Mouse (Mus musculus) heart, postnatal 36 days (tissue): ENCODE results near the gene Col5a1. TPM values are rescaled to one million over a fixed set of nuclear protein-coding genes. Genes with fewer than 3 reads are reported as not detected.

Experiments used
- DNase-seq, 2 experiments: peaks; one replicate each; pipeline ENCODE4 v3.0.0; 2021 to 2022
- intact Hi-C: fragments of 180-260 bp; cut with DNase I; formaldehyde crosslinking; loops from one replicate; pipeline ENCODE4 v1.15.1; 2025
- total RNA-seq, 2 experiments: library from RNA; stranded (reverse); gene quantifications; 2 replicates each; pipeline ENCODE4 v1.2.3; 2021

The Col5a1 gene
- total RNA-seq: 10 to 100 TPM; 35.8 to 42.4 TPM

DNA sequence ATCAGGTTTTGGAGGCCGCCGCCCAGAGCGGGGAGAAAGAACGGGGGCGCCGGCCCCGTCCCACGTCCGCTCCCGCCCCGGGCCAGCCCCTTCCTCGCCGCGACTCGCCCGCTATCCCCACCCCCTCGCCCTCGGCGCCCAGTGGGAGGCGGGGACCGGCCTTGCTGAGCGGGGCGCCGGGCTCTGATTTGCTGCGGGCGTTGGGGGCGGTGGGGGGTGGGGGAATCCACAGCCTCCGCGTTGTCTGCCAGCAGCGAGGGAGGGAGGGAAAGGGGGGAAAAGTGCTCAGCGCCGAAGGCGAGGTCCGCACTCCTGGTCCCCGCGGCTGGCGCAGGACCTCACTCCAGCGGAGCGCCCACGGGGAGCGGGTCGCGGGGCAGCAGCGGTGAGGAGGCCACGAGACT, at the start of gene Col5a1:
Col5a1 (plus strand) TSS at position 278 of the 404 bp plus-strand sequence.
- DNase-seq: peak; percentile 80 to 82
- intact Hi-C loops: loop anchor here (5.0 kb wide), 1 partner anchor 334 kb away; no protein-coding TSS in a partner anchor

DNA sequence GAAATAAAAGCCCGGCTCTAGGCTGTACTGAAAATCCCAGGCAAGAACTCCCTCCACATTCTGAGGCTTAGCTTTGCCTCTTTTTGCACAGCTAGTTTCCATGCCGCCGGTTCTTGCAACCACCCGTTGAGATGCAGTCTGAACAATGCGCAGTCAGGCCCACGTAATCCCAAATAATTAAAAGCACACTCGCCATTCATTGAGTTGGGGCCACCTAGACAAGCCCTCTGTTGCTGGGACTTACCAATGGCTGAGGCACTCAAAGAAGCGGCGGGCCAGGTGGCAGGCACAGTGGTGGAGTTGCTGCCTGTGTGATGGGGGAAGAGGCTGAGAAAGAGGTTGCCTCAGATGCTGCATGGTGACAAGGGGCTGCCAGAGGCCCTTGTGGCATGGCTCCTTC, 48.1 kb upstream of the Col5a1 start:
- intact Hi-C loops: no loop called here

DNA sequence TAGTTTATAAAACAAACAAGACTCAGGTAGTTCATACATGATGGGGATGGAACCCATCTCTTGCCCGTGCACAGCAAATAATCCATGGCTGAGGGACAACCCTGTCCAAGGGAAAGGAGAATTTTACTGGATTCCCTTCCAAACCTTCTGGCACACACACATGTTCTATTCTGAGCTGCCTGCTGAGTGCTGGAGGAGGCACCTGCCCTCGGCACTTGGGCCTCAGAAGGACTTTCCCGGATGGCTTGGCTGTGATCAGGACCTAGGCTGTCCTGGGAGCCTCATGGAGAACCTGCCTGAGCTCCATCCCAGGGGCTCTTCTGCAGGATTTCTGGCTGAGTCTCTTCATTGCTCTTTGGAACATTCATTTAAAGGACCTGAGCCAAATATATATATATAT, 45.3 kb upstream of the Col5a1 start:
- intact Hi-C loops: no loop called here
- no peak for DNase-seq

More for the DNA sequence above, 48.1 kb upstream of the Col5a1 start:
- no peak for DNase-seq

DNA sequence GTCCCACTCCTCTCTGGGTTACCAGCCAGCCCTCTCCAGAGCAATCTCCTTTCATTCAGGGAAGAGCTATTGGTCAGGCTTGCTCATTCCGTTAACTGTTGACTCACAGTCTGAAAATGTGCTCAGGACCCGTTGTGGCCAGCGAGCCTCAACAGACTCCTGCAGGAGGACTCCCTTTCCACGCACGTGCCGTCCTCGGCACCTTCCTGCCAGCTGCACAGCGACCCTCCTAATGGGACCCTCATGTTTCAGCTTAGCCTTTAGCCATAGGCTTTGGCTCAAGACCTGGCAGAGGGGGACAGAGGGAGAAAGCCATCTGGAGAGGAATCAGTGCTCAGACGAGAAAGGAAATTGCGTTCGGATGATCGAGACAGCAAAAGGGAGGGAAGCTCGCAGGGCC, 43.3 kb upstream of the Col5a1 start:
- no peak for DNase-seq

DNA sequence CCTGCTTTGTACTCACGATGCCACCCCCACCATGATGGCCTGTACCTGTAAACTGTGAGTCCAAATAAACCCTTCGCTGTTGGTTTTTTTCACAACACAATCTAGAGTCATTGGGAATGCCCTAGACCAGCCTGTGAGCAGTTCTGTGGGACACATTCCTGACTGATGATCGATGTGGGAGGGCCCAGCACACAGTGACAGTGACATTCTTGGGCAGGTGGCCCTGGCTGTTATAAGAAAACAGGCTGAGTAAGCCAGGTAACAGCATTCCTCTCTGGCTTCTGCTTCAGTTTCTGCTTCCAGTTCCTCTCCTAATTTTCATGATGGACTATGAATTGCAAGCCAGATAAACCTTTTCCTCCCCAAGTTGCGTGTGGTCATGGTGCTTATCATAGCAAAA, 41.3 kb upstream of the Col5a1 start:
- DNase-seq: no peak
- intact Hi-C loops: no loop called here

More for the DNA sequence above, 43.3 kb upstream of the Col5a1 start:
- intact Hi-C loops: no loop called here

DNA sequence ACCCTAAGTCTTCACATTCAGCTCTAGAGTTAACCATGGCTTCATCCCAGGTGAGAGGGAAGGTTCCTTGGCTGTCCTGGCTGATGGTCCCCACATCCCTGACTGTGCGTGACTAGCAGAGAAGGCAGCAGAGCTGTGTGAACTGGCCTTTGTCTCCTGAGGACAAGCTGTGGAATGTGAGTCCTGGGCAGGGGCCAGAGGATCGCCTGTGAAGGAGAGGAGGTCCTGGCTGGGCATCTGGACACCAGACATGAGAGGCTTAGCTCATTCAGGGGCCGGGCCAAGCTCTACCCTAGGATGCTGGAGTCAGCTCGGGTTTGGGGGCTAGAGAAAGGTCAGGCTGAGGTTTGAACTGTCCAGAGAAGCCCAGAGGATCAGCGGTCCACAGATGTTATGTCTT, 39.2 kb upstream of the Col5a1 start:
- intact Hi-C loops: no loop called here
- peak; percentile 53 to 57 for DNase-seq

DNA sequence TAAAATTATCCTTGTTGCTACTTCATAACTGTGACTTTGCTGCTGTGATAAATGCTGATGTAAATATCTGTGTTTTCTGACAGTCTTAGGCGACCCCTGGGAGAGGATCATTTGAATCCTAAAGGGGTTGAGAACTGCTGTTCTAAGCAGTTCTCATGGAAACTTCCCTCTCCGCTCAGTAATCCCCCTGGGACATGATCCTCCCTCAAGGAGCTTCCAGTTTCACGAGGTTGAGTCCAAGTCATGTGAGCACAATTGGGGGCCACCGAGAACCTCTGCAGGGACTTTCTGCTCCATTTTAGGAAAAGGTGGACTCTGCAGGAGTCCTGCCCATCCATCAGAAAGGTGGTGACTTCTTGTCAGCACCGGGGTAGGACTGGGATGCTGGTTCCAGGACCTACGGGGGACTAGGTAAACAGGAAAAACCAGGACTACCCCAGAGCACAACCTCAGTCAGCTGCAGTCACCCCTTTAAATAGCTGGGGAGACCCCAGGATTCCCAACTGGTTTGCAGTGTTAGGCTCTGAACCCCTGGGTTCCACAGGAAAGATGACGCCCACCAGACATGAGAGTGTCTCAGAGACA, 38.3 kb upstream of the Col5a1 start:
- DNase-seq: peak in 1 of 2 experiments; percentile 22
- intact Hi-C loops: no loop called here

DNA sequence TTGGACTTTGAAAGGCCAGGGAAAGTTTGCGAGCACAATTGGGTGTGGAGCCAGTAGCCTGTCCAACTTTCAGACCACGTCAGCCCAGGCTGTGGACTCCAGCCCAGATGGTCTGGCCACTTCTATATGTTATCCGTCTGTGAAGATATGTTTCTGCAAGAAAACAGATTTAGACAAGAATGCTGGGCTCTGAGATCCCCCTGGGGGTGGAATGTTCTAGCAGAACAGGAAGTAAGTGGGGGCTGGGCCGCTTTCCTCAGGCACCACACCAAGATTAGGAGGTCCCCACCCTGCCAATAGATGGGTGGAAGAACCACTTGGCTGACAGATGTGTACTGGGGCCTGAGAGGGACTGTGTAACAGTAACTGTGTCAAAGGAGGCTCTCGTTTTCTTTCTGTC, 37.8 kb upstream of the Col5a1 start:
- peak; percentile 55 to 65 for DNase-seq
- intact Hi-C loops: no loop called here

DNA sequence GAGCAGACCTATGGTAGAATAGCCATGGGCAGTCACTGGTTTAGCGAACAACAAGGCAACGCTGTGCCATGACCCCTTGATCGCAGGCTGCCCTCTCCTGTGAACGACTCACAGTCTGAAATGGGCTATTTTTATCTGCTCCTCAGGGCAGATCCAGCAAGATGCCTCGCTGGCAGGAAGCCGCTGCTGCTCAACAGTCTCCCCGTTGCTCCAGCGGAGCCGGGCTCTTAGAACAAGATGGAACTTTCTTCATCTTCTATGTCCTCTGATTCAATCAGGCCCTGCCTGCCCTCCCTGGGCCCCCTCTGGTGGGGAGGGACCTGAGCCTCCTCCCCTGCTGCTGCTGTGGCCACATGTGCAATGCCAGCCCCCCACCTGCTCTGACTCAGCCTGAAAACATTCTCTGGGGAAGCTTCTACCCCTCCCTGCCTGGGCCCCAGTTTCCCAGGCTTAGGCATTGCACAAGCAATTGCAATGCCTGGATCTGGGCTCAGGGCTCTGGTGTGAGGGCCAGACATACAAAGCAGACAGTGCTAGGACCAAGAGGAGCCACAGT, 27.8 kb upstream of the Col5a1 start:
- intact Hi-C loops: no loop called here
- DNase-seq: peak; percentile 49 to 68

DNA sequence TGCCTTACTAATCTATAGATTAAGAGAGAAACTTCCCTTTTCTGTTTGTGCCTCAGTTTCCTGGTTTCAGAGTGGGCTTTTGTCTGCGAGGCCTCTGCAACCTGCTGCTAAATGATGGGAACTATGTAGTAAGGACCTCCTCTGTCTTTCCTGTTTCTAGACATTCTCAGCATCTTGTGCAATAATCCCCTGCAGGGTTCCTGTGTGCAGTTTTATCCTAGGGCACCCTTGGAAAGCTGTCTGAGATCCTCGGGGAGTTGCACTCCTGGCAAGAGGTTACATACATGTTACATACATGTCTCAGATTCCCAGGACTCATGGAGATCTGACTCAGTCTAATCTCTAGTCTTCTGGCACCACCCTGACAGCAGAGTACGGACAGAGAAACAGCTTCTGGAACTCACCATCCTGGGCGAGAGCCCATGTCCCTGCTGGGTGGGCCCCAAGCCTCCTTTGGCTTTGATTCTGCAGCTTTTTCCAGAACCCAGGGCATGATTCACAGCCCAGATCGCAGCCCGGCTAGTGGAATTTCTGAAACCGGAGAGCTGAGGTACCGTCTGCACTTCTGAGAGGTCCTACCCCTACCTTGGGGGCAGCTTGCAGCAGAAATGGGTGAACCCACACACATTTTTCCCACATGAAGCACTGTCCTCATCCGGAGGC, 24.5 kb upstream of the Col5a1 start:
- intact Hi-C loops: no loop called here

DNA sequence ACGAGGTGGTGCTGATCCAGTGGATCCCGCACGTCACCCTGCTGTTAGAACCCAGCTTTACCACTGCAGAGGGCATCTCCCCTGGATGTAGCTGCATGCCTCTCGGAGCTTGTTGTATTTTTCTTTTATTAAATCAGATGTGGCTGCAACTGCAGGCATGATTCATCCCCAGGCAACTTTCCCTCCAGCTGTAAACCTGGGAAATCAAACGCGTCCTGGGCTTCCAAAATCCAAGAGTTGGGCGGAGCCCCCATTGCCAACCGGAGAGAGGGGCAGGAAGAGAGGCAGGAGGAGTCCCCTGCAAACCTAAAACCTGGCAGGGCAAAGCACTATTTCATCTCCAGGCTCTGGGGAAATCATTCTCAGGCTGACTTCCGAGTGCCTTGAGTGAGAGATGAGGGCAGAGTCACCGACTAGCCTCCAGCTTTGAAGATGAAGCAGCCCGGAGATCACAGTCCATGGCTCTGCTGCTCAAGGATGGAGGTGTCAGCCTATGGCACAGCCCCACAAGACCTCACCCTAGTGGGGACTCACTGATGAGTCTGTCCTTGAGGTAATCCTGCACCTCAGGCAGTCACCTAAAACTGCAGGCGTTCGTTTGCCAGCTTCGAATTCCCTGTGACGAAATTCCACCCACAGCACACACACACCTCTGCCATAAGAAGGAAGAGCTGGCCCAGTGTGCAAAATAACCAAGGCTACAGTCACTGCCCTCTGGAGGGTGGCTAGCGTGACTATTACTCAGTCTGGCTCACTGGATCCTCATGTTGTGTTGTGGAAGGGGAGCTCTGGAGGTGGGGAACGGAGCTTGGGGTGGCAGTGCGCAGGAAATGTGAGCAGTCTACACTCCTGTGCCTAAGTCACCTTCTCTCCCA, 21.5 kb upstream of the Col5a1 start:
- DNase-seq: no peak
- intact Hi-C loops: no loop called here

More for the DNA sequence above, 24.5 kb upstream of the Col5a1 start:
- peak; percentile 49 to 52 for DNase-seq

DNA sequence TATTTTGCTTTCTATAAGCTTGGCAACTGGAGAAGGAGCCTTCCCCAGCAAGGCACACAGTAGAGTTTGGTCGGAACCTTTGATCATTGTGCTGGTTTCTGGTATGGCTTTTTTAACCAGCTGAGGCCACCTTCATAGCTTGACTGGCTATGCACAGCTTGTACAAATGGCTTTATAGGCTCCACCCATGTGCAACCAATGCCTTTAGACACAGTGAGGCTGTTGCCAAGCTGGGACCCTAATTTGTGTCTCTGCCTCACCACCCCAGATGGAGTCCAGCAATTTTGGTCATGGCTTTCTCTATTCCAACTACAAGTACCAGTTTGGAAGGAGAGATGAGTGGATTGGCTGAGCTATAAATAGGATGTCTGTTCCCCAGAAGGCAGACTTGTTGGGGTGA, 15.6 kb upstream of the Col5a1 start:
- DNase-seq: no peak
- intact Hi-C loops: no loop called here

DNA sequence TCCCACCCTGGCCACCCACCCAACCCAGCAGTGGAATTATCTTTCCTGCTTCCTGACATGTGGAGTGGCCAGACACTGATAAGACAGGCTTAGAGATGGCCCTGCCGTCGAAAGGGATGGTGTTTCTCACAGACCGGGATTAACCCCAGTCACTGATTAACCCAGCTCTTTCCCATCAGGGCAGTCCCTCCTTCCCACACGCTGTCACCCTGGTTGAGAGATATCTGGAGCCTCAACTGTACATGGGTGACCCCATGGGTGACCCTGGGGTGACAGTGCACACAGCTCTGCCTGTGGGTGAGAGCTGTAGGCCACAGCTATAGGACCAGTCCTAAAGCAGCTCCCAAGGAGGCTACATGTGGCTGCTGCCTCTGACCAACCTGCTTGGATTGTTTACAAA, 15.2 kb upstream of the Col5a1 start:
- intact Hi-C loops: no loop called here
- no peak for DNase-seq

DNA sequence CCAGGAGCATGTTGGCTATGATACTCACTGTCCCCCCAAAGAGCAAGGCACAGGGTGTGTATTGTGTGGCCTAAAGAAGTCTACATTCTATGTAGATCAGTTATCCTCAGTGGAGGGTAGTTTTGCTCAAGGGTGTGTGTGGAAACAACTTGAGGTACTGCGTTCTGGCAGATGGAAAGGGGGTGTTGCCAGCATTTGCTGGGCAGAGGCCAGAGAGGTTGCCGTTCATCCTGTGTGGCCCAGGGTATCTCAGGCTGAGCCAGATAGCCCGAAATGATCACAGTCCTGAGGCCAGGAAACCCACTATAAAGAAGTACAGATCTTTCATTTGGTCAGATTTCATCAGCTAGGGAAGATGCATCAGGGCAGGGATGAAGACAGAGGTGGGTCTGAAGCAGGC, 13.9 kb upstream of the Col5a1 start:
- intact Hi-C loops: no loop called here
- DNase-seq: no peak

DNA sequence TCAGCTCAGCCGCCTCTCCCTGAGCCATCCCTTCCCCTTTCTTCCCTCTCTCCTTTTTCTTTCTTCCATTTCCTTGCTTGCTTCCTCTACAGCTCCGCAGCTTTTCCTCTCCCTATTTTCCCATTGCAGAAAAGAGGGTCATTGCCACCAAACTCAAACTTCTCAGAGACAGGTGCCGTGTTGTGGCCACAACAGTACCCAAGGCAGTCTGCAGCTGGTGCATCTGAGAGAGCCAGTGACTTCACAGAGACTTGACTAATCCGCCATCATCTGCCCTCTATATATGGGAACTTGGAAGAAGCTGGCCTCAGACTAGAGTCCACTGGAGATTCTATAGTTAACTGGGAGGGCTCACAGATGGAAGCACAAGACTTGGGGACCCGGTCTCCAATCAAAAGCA, 13.2 kb upstream of the Col5a1 start:
- no peak for DNase-seq
- intact Hi-C loops: no loop called here

DNA sequence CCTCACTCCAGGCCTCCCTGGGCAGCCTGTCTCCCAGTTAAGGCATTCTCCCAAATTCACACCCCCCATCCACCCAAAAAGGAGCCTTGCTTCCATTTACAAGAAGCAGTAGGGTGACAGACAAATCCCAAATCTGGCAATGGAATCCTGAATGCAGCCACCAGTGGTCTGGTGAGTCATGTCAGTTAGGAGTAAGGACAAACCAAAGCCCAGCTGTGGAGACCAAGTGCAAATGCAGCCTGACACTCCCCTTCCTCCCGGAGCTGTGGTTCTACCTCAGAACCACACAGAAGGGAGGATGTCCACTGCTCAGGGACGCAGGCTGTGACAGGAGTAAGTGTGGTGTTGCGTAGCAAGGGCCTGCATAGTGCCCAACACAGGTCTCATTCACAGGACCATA, 11.6 kb upstream of the Col5a1 start:
- no peak for DNase-seq
- intact Hi-C loops: no loop called here

DNA sequence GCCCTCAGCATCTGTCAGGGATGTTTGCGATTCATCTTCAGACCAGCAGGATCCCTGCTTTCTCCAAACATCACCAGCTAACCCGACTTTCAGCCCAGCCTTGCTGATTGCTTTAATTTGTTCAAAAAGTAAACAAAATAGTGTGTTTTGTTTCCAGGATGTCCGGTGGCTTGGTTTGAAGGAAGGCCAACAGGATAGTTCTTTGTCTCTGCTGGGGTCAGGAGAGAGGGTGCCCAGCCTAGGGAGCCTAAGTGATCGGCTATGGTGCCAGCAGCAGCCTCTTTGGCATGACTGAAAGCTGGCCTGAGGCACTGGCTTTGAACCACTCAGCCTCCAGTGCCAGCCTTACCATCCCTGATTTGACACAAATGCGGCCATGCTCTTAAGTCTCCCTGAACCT, 11.0 kb upstream of the Col5a1 start:
- intact Hi-C loops: no loop called here

DNA sequence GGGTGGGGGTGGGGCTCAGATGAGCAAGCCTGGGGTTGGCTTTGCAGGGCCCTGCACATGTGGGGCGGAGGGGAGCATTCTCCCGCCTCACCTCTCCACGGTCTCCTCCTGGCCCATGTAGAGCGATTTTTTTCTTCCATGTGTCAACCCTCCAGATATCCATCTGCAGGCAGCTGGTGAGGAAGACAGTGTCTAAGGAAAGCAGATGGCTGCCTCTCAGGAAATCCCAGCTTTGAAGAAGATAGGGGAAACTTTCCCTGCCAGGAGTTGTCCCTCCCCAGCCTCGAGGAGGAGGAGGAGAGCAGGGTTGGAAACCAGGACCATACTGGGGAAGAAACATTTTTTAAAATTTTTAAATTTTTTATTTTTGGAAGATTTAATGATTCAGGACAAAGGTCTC, 10.4 kb upstream of the Col5a1 start:
- no peak for DNase-seq
- intact Hi-C loops: no loop called here

More for the DNA sequence above, 11.0 kb upstream of the Col5a1 start:
- DNase-seq: no peak

DNA sequence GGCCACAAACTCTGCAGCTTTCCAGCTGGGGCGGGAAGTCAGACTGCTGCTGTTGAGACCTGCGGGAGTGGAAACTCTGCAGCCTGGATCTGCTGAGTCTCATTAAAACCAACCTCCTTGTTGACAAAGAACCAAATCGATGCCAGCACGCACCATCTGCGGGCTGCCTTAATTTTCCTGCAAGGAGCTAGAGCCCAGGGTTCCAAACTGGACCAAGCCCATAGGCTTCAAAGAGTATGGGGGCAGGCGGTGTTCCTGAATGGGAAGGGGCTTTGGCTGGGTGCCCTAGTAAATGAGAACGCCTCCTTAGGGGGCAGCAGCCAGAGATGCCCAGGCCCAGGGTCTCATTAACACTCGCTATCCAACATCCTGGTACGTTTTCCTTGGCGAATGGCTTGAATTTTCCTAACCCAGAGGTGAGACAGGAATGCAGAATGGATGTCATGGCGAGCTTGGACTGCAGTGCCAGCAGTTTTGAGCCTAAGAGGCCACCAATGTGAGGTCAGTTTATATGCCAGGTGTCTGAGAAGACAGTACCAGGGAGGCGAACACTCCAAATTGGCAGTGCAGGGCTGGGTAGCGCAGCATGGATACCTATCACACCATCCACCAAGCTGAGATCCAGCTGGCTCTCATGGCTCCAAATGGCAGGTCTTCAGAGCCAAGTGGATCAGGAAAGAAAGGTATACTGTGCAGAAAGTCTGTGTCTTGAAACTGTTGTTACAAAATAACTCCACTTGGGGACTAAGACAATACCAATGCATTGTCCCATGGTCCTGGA, 9.3 kb upstream of the Col5a1 start:
- intact Hi-C loops: no loop called here

DNA sequence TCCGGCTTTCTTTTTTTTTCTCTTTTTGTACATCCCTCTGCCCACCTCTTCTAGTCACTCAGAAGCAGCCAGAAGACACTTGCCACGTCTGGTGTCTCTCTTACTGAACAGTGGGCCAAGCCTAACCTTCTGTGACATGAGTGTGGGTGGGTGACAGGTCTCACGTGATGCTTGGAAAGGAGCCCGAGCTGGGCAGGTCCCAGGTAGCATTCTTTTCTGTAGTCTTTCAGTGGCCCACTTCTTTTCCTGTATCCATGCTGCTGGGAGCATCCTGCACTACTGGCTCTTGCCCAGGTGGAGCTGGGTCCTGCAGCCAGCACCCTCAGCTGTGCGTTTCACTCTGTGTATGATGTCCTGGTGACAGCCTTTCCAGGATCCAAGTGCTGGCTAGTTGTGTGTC, 8.2 kb upstream of the Col5a1 start:
- intact Hi-C loops: no loop called here
- no peak for DNase-seq

More for the DNA sequence above, 9.3 kb upstream of the Col5a1 start:
- DNase-seq: no peak
